Mouse (Mus musculus) urinary bladder, adult 18-20 months (tissue): ENCODE data around the gene Tmem206.

Experiments used
- DNase-seq, 2 experiments: peaks; one replicate each; pipeline ENCODE4 v3.0.0; 2022; ENCODE audit warnings: low spot score in 2 of 2, mixed read lengths in 2 of 2

The Tmem206 gene

DNA sequence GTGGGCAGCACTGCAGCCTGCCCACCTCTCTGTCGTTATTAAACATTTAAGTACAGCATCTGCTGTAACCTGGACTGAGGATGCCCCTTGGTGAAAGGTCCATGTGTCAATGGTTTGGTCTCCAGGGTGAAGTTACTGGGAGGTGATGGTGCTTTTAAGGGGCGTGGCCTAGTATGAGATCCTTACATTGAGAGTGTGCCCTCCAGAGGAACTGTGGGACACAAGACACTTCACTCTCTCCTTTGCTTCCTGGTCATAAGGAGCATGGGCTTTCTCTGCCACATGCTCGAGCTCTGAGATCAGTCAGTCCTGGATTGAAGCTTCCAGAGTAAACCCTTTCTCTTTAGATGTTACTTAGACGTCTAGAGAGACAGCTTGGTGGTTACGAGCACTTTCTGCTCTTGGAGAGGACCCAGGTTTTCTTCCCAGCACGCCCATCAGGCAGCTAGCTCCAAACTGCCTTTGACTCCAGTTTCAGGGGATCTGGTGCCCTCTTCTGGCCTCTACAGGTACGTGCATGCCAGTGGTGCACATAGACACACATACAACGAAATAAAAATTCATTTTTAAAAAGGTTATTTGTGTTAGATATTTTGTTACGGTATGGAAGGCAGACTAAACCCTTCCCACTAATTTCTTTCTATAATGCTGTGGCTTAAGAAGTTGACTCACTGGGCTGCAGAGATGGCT is 17.8 kb upstream of the Tmem206 start:
- DNase-seq: no peak

DNA sequence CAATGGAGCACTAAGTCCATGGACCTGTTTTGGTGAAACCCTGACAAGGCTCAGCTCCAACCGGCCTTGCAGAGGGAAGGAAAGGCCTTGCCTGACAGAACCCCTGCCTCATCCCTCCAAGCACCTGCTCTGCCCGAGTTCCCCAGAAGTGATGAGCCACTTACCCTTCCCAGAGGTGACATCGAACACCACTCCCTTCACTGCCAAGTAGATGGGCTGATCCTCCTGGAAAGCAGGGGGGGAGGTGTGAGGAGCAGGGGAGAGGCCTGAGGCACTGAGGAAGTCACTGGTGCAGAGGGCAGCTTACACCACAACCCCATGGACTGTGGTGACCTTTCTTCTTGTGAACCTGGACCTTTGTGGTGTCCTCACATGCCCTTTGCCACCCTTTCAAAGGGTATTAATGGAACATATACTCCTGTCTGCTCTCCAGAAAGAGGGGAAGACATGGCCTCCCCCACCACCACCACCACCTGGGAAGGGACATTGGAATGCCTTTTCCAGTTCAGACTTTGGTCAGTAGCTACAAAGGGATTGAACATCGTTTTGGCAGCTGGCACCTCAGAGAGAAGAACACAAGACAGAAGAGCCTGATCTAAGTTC is 14.3 kb upstream of the Tmem206 start:
- DNase-seq: no peak

DNA sequence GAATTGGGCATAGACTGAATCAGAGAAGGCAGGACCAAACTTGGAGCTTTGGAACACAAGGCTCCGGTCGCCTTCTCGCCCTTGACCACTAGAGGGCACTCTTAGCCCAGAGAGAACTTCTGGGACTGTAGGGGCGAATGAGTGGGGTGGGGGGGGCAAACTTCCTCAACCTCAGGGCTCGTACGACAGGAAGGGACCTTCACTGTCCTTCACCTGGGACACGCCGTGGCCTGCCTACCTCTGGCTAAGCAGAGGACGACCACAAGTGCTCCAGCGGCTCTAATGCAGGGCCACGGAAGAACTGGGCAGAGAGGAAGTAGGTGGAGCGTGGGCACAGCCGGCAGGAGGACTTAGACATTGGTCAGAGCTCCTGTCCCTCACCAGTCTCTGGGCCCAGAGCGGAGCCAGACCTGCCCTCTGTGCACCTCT is 13.2 kb upstream of the Tmem206 start:
- peak; percentile 76 to 80 for DNase-seq

DNA sequence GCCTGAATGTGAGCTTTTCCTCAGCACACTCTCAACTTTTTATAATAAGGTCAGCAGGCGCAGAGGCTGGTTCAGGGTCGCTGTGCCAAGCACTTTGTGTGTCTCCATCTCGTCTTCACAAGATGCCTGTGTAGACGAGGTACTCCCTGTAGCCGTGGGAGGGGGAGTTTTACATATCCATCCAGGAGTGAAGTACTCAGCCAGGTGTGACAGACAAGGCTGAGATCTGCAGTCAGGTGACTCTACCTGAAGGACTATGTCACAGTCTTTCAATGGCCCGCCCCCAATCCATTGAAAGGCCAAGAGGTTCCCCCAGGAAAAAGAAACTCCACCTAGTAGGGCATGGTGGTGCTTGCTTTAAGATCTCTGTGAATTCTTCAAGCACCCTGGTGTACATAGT is 12.6 kb upstream of the Tmem206 start:
- DNase-seq: no peak

DNA sequence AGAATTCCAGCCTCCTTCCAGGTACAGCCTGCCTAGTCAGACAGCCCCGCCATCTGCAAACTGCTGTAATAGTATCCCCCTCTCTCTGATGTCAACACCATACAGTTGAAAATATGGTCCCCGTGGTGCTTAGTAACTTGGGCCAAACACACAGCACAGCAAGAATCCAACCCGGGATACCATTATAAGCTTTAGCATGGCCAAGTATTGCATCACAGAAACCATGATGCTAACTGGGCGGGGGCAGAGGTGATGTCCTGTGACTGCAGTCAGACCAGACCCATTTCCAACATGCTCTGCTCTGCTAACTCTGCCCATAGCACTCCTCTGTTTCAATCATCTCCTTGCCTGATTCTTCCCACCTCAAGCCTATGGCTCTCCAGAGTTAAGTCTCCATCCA is 11.8 kb upstream of the Tmem206 start:
- no peak for DNase-seq

DNA sequence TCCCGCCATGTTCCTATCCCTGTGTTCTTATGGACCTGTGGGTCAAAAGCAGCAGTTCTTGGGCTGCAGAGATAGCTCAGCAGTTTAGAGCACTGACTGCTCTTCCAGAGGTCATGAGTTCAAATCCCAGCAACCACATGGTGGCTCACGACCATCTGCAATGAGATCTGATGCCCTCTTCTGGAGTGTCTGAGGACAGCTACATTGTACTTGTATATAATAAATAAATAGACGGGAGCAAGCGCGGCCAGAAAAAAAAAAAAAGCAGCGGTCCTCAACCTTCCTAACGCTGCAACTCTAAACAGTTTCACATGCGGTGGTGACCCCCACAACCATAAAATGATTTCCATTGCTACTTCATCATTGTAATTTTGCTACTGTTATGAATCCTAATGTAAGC is 8.9 kb upstream of the Tmem206 start:
- no peak for DNase-seq

DNA sequence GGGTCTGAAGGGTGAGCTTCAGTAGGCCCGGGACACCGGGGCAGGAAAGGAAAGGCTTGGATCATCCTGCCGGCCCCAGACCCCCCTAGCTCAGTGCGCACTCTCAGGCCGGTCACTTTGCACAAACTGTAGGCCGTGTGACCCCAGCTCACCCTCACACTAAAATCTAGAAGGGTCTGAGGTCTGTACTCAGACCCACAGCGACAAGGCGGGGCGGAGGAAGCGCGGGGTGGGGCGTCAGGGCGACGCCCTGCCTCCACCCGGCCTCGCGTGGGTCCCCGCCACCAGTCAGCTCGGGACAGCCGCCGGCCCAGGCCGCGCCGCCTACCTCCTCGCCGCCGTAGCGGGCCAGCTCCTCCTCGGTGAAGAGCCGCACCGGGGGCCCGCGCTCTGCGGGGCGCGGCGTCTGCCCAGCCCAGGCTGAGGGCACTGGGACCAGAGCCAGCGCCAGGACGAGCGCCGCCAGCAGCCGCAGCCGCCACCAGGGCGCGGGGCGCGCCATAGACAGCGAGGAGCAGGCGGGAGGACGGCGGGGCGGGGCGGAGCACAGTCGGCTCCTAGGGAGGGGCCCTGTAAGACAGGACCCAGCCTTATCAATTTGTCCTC is 8.0 kb upstream of the Tmem206 start, which contains the start of gene Nenf:
Gene Nenf, minus strand, starts transcription at position 604 of the 606 bp plus-strand sequence.
- DNase-seq: peak; percentile 67 to 69

DNA sequence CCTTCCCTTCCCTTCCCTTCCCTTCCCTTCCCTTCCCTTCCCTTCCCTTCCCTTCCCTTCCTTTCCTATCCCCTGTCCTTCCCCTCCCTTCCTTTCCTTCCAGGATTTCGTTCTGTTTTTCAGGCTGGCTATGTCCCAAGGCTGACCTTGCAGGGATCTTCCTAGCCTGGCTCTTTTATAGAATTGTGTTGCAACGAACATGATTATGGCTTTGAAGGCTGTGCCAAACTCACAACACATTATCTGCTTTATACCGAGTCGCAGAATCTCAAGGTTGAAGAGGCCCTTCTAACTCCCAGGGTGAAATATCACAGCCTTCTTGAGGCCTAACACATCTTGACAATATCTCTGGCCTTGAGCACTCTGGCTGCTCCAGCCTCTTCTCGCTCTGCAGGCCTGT is 7.0 kb upstream of the Tmem206 start:
- DNase-seq: peak in 1 of 2 experiments; percentile 41

DNA sequence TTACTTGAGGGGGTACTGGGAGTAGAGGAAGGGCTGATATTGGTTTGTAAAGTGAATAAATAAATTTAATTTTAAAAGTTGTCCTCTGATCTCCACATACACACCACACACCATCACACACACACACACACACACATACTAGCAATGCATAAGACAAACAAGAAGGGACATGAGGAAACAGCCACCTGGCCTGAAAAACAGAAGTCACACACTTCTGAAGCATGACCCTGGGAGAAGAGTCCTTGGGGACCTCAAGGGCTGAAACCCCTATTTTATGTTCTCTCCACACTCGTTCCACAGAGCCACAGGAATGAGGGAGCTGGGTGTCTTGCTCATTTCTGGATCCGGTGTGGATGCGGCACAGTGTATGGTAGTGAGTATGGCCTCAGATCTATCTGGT is 2.3 kb upstream of the Tmem206 start:
- no peak for DNase-seq

DNA sequence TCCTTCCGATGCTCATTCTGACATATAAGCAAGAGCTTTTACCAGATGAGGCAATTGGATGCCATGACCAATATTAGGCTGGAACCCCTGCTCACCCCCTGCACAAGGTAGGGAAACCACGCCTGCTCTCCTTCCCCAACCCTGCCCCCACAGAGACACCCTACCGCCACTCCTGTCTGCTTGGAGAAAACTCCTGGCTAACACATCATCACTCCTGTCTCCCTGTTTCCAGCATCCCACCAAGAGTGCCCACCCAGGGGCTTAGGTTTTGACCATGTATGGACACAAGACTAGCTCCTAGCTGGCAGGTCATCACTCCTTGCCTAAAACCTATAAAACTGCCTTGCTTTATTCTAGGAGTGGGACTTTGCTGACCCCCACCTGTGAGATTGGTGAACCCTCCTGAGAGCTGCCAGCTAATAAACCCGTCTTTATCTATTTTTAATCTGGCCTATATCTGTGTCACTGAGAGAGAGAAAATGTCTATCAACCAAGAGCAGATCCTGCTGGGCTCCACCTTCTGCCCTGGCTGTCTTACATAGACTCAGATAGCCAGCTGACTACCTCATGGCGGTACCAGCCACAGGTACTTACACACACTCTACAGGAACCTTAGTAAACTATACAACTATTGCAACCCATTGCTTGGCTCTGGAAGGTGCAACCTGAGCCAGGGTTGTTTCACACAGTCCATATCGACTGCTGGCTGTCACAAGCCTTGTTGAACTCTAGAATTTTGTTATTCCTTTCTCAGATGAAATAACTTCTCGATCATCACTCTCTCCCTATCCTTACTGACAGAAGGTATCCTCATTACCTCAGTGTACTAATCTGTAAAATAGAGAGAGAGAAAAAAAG is 750 bp upstream of the Tmem206 start:
- no peak for DNase-seq

DNA sequence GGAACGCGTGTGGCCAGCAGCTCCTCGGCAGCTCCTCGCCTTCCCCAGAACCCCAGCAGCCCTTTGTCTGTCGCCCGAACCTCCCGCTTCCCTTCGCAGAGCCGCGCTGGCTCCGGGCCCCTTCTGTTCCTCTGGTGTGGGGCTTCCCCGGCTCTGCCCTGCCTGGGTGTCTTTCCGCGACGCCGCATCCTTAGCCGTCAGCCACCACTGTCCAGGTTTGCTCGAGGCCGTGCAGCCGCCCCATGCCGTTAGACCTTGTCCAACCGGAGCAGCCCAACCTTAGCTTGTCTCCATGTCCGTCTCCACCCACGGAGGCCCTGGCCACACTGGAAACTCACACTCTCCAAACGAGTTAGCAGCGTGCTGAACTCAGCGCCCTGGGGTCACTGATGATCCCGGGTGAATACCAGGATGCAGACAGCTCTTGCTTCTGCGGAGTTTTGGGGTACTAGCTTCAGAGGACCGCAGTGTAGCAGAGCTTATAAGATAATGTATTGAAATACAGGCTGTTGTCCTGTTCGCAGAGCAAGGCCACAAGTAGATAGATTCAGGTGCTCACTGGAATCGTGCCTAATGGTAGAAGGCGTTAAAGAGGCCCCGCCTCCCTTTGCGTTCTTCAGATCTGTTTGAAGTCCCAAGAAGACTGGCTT is 646 bp downstream of the Tmem206 start:
- DNase-seq: no peak

DNA sequence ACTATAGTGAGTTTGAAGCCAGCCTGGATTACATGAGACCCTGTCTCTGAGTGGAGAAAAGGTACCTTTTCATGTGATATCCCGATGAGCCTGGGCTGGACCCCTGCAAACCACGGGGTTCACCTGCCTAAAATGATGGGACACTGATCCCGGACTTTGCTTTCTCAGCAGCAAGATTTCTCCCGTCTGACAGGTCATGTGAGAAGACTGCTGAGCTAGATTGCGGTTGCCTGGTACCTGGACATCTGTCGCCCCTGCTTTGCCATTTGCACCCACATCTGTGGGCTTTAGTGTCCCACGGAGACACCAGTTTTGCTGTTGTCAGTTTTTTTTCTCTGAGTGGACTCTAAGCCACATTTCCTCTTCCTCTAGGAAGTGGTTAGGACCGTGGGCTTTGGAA is 1.5 kb downstream of the Tmem206 start:
- no peak for DNase-seq

DNA sequence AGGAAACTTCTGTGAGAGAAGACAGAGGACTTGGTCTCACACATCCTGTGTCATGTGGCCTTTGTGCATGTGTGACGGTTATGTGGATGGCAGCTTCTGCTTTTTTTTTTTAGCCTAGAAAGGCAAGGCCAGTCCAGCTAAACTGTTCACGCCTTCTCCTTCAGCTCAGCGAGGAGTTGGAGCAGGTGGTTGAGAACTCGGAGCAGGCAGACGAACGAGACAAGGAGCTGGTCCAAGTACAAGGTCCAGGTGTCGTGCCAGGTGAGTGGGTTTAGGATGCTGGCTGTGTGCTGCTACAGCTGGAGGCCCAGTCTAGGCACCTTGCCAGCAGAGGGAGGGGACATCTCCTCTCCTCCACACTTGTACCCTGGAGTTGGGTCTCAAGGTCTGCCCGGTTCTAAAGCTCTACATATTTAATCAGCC is 2.3 kb downstream of the Tmem206 start:
- DNase-seq: no peak

DNA sequence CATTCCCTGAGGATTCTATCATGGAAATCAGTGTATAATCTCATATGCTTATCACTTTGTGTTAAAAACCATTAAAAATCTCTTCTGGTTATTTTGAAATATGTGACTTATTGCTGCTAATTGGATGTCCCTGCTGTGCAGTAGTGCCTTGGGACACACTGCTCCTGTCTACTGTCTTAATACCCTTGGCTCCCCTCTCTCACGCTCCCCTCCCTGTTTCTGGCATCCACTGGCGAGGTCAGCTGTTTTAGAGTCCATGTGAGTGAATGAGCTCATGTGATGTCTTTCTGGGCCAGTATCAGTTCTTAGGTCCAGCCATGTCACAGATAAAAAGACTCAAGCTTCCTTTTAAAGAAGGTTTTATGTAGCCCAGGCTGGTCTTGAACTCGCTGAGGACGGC is 4.6 kb downstream of the Tmem206 start:
- no peak for DNase-seq

DNA sequence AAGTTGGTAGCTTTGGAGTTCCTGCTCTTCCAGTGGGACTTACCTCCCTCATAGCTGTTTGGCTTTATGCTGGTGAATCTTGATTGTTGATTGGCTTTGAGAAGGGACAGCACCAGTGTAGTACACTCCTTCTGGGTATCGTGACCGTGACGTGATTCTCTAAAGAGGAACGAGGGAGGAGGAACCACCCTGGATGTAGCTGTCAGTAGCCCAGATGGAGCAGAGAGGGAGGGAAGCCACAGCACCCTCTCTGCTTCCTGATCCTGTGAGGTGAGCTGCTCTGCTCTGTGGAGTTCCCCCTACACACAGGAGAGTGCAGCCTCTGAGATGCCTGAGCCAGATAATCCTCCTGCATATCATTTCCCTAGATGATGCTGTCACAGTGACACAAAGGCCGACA is 8.8 kb downstream of the Tmem206 start:
- no peak for DNase-seq

DNA sequence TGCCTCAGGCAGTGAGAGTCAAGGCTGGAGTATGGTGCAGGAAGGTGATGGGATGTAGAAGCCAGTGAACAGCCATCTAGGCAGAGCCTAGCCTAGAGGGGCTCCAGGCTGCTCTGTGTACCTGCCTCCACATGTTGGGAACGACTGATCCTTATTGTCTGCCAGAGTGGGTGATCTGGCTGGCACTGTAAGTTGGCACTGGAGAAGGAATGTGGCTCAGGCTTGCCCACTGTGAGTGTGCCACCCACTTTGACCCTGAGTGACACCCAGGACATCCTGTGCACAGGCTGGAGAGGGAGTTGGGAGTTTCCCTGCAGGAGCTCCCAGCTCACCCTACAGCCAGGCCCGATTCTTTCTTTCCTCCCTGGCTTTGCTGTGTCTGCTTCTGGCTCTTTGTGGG is 14.2 kb downstream of the Tmem206 start:
- DNase-seq: no peak

DNA sequence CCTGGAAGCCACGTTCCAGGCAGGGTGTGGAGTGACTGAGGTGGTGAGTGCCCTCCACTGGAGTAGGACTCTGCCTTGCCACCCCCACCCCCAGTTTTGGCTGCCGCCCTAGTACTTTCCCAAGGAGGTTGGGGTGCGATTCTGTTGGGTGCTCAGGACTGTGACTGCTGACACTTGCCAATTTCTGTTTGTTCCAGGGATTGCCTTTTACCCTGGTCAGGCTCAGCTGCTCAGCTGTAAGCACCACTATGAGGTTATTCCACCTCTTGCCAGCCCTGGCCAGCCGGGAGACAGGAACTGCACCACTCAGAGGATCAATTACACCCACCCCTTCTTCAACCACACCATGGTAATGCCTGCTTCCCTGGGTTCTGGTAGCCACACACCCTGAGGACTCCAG is 14.8 kb downstream of the Tmem206 start:
- DNase-seq: no peak

DNA sequence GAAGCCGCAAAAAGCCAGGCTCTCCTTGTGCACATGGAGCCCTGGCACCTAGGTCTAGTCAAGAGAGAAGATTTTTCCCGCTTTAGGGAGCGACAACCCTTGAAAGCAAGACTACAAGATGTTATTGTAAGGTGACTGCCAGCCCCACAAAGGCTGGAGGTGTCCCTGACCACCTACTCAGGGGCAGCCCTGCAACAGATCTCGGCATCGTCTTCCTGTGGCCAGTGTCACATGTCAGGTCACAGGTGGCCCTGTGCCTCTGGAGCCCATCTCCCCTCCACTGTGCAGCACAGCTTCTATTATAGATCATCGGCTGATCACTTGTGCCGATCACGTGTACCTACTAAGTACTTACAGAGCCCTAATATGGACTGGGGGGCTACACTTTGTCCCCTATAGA is 21.9 kb downstream of the Tmem206 start:
- DNase-seq: no peak

DNA sequence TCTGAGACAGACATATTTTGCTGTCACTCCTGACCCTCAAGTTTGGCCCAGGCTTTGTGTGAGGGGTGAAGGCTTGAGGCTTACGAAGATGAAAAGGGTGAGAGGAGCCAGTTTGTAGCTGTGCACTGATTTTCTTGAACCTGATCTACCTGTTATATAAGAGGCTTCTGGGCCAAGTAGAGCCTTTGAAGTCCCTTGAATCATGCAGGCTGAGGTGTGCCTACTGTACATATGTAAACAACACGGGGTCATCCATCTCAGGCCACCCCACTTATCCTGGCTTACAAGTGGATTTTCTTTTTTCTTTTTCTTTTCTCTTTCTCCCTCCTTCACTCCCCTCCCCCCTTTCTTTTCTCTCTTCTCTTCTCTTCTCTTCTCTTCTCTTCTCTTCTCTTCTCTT is 22.9 kb downstream of the Tmem206 start:
- DNase-seq: no peak

DNA sequence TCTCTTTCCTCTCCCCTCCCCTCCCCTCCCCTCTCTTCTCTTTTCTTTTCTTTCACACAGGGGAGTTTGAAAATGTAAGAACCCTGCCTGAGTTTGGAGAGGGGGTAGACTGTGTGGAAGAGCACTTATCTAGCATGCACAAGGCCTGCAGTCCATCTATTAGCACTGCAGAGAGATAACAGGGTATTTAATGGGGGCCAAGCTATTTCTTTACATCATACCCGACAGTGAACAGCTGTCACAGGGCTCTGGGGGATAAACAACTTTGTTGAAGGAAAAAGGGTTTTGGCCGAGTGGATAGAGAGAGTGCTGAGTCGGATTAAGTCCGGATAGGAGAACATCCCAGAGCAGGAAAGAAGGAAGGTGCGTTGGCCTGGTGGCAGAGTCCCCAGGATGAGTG is 23.3 kb downstream of the Tmem206 start:
- no peak for DNase-seq

DNA sequence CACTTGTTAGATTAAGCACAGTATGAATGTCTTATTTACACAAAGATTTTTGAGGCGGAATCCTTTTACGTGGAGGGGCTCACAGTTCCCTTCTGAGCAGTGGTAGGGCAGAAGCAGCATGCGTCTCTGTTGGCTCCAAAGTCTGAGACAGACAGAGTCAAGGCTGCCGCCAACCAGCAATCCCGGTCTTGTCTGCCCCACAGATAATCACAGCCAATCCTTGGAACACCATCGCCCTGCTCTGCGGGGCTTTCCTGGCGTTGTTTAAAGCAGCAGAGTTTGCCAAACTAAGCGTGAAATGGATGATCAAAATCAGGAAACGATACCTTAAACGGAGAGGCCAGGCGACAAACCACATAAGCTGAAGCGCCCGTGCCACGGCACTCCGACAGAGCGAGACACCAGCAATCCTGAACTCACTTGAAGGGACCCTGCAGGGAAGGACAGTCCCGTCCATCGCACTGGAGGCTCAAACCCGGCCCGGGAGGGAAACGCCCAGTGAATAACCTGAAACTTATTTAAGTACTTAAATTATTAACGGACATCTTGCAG is 23.9 kb downstream of the Tmem206 start:
- no peak for DNase-seq

DNA sequence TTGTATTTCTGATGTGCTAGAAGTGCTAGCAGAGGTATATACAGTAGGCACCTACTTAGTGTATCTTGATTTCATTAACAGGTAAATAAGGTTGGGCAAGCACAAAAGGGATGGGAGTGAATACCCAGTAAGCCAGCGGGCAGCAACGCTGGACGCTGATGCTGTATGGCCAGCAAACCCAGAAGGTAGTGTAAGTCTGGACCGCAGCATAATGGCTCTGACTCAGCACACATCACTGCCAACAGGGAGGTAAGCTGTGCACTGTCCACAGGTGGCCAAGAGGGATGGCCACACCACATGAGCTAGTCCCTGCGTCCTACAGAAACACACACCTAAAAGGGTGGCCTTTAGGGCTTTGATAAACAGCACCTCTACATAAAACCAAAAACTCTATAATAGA is 24.6 kb downstream of the Tmem206 start:
- no peak for DNase-seq
